Mouse (Mus musculus): ENCODE measurements at regions not wholly inside any gene's neighbourhood (a gene's known extent, or its start where the extent isn't known, plus 50 kb on each side); places are given as distances from the start of the nearest gene placed in this dataset.

- Histone ChIP-seq H3K27ac (ENCODE audit: low read length) (no peak overlapping the region), H3K4me1 (ENCODE audit: control insufficient read depth, insufficient read depth, low read length) (no peaks in the 10 kb centered on the region)
These were observed 308.6 kb upstream of the Pitx2 start for GRCm38 (mm10) chr3:128891078-128891477.

GRCm38 (mm10) chr3:128896628-128897027 lies 303.1 kb upstream of the Pitx2 start:
- H3K4me3 ChIP-seq (ENCODE audit: low read length) = no peak overlapping the region
- no peak overlapping the region for H3K4me2 ChIP-seq (ENCODE audit: low read depth, low read length)
- 91% methylated on average over 3 of the region's 3 CpGs for WGBS

More at GRCm38 (mm10) chr3:128891078-128891477, 308.6 kb upstream of the Pitx2 start:
- Histone ChIP-seq H3K9ac (ENCODE audit: low read depth, low read length) (no peak overlapping the region), H3K36me3 (ENCODE audit: control insufficient read depth, insufficient read depth, low read length) (no peaks in the 10 kb centered on the region), H3K27me3 (replicated peaks; ENCODE audit: control insufficient read depth, insufficient read depth, low read length) (no peaks in the 10 kb centered on the region), H3K4me3 (ENCODE audit: low read length) (no peak overlapping the region), H3K4me2 (ENCODE audit: low read depth, low read length) (no peak overlapping the region), H3K9me3 (ENCODE audit: control insufficient read depth, low read length) (no peaks in the 10 kb centered on the region)
- WGBS = 88% methylated on average over 5 of the region's 5 CpGs
- ATAC-seq = no peak

GRCm38 (mm10) chr3:128911122-128911521 lies 288.6 kb upstream of the Pitx2 start:
- no peak for ATAC-seq
- Histone ChIP-seq H3K36me3 (ENCODE audit: control insufficient read depth, insufficient read depth, low read length) (no peaks in the 10 kb centered on the region), H3K27ac (ENCODE audit: low read length) (no peak overlapping the region), H3K4me2 (ENCODE audit: low read depth, low read length) (no peak overlapping the region), H3K9ac (ENCODE audit: low read depth, low read length) (no peak overlapping the region), H3K9me3 (ENCODE audit: control insufficient read depth, low read length) (no peaks in the 10 kb centered on the region), H3K4me1 (ENCODE audit: control insufficient read depth, insufficient read depth, low read length) (0 out of 2 replicates have a peak, but pooled peaks cover 4% of the 10 kb centered on the region), H3K27me3 (replicated peaks; ENCODE audit: control insufficient read depth, insufficient read depth, low read length) (no peaks in the 10 kb centered on the region), H3K4me3 (ENCODE audit: low read length) (no peak overlapping the region)
- 46% methylated on average over 4 of the region's 4 CpGs for WGBS

More at GRCm38 (mm10) chr3:128896628-128897027, 303.1 kb upstream of the Pitx2 start:
- Histone ChIP-seq H3K27ac (ENCODE audit: low read length) (no peak overlapping the region), H3K27me3 (replicated peaks; ENCODE audit: control insufficient read depth, insufficient read depth, low read length) (no peaks in the 10 kb centered on the region), H3K9me3 (ENCODE audit: control insufficient read depth, low read length) (no peaks in the 10 kb centered on the region), H3K4me1 (ENCODE audit: control insufficient read depth, insufficient read depth, low read length) (no peaks in the 10 kb centered on the region), H3K36me3 (ENCODE audit: control insufficient read depth, insufficient read depth, low read length) (no peaks in the 10 kb centered on the region), H3K9ac (ENCODE audit: low read depth, low read length) (no peak overlapping the region)
- ATAC-seq = no peak

DNA sequence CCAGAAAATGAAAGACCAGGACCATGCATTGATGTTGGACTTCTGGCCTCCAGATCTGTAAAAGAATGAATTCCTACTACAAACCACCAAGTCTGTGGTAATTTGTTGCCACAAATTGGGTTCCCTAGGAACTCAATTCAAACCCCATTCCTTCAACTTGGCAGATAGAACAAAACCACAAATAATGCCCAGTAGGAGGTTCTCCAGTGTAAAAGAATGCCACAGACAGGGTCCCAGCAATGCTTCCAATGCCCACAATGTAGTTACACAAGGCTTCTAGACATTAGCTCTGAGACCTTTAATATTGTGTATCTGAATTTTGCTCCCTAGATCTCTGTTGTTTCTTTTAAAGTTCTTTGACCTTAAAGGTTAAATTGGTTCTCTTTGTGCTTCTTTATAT lies 278.2 kb upstream of the Pitx2 start:
- Histone ChIP-seq H3K27ac (ENCODE audit: low read length) (no peak overlapping the region), H3K36me3 (ENCODE audit: control insufficient read depth, insufficient read depth, low read length) (no peaks in the 10 kb centered on the region), H3K4me1 (ENCODE audit: control insufficient read depth, insufficient read depth, low read length) (no peaks in the 10 kb centered on the region), H3K27me3 (replicated peaks; ENCODE audit: control insufficient read depth, insufficient read depth, low read length) (no peaks in the 10 kb centered on the region), H3K4me3 (ENCODE audit: low read length) (no peak overlapping the region), H3K9ac (ENCODE audit: low read depth, low read length) (no peak overlapping the region), H3K9me3 (ENCODE audit: control insufficient read depth, low read length) (no peaks in the 10 kb centered on the region), H3K4me2 (ENCODE audit: low read depth, low read length) (no peak overlapping the region)
- no peak for ATAC-seq

GRCm38 (mm10) chr3:128922150-128922549 lies 277.5 kb upstream of the Pitx2 start:
- H3K36me3 ChIP-seq (ENCODE audit: control insufficient read depth, insufficient read depth, low read length) = no peaks in the 10 kb centered on the region
- H3K4me2 ChIP-seq (ENCODE audit: low read depth, low read length) = no peak overlapping the region
- H3K4me3 ChIP-seq (ENCODE audit: low read length) = no peak overlapping the region
- H3K27ac ChIP-seq (ENCODE audit: low read length) = no peak overlapping the region
- WGBS = 80% methylated on average over 4 of the region's 4 CpGs
- no peak for ATAC-seq
- no peak overlapping the region for H3K9ac ChIP-seq (ENCODE audit: low read depth, low read length)
- H3K9me3 ChIP-seq (ENCODE audit: control insufficient read depth, low read length) = no peaks in the 10 kb centered on the region
- H3K4me1 ChIP-seq (ENCODE audit: control insufficient read depth, insufficient read depth, low read length) = no peaks in the 10 kb centered on the region
- no peaks in the 10 kb centered on the region for H3K27me3 ChIP-seq (replicated peaks; ENCODE audit: control insufficient read depth, insufficient read depth, low read length)

DNA sequence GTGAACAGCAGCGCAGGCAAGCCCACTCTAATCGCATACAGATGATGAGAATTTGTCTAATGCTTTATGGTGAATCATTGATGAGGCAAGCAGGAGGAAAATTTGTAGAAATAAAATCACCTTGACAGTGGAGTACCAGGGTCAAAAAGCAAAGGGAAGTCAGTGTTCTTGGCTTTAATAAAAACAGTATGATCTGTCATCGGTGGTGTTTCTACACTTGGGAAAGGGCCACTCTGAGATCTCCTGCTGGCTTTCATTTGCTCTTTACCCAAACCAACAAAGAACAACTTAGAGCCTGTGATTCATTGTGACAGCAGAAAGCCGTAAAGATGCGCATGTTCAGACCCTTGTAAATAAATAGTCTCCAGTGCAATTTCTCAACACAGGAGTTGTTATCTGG lies 261.1 kb upstream of the Pitx2 start:
- no peaks in the 10 kb centered on the region for H3K4me1 ChIP-seq (ENCODE audit: control insufficient read depth, insufficient read depth, low read length)
- 70% methylated on average over 5 of the region's 5 CpGs for WGBS
- H3K4me2 ChIP-seq (ENCODE audit: low read depth, low read length) = no peak overlapping the region
- no peak overlapping the region for H3K4me3 ChIP-seq (ENCODE audit: low read length)
- no peak overlapping the region for H3K9ac ChIP-seq (ENCODE audit: low read depth, low read length)
- no peaks in the 10 kb centered on the region for H3K36me3 ChIP-seq (ENCODE audit: control insufficient read depth, insufficient read depth, low read length)
- no peak overlapping the region for H3K27ac ChIP-seq (ENCODE audit: low read length)
- no peaks in the 10 kb centered on the region for H3K27me3 ChIP-seq (replicated peaks; ENCODE audit: control insufficient read depth, insufficient read depth, low read length)
- no peaks in the 10 kb centered on the region for H3K9me3 ChIP-seq (ENCODE audit: control insufficient read depth, low read length)
- ATAC-seq = no peak

DNA sequence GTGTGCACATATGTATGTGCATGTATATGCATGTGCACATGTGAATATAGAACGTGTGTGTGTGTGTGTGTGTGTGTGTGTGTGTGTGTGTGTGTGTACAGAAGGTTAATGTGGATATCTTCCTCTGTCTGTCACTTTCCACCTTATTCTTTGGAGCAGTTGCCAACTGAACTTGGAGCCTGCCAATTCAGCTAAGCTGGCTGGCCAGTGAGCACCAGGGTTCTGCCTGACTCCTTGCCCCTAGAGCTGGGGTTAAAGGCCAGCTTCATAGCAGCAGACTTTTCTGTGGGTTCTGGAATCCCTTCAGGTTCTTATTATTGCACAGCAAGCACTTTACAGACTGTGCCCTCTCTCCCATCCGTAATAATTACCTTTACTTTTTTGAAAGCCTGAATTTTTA lies 258.5 kb upstream of the Pitx2 start:
- no peaks in the 10 kb centered on the region for H3K36me3 ChIP-seq (ENCODE audit: control insufficient read depth, insufficient read depth, low read length)
- H3K9me3 ChIP-seq (ENCODE audit: control insufficient read depth, low read length) = no peaks in the 10 kb centered on the region
- H3K9ac ChIP-seq (ENCODE audit: low read depth, low read length) = no peak overlapping the region
- 80% methylated on average over 2 of the region's 2 CpGs for WGBS
- no peaks in the 10 kb centered on the region for H3K4me1 ChIP-seq (ENCODE audit: control insufficient read depth, insufficient read depth, low read length)
- H3K4me2 ChIP-seq (ENCODE audit: low read depth, low read length) = no peak overlapping the region
- no peak overlapping the region for H3K4me3 ChIP-seq (ENCODE audit: low read length)
- no peak for ATAC-seq
- no peak overlapping the region for H3K27ac ChIP-seq (ENCODE audit: low read length)
- H3K27me3 ChIP-seq (replicated peaks; ENCODE audit: control insufficient read depth, insufficient read depth, low read length) = no peaks in the 10 kb centered on the region

- H3K4me1 ChIP-seq (ENCODE audit: control insufficient read depth, insufficient read depth, low read length) = no peaks in the 10 kb centered on the region
- H3K9me3 ChIP-seq (ENCODE audit: control insufficient read depth, low read length) = no peaks in the 10 kb centered on the region
- H3K36me3 ChIP-seq (ENCODE audit: control insufficient read depth, insufficient read depth, low read length) = no peaks in the 10 kb centered on the region
- no peaks in the 10 kb centered on the region for H3K27me3 ChIP-seq (replicated peaks; ENCODE audit: control insufficient read depth, insufficient read depth, low read length)
- no peak overlapping the region for H3K27ac ChIP-seq (ENCODE audit: low read length)
- WGBS = 34% methylated on average over 6 of the region's 6 CpGs
- no peak overlapping the region for H3K4me3 ChIP-seq (ENCODE audit: low read length)
- no peak overlapping the region for H3K9ac ChIP-seq (ENCODE audit: low read depth, low read length)
- no peak overlapping the region for H3K4me2 ChIP-seq (ENCODE audit: low read depth, low read length)
- no peak for ATAC-seq
These were observed 255.0 kb upstream of the Pitx2 start for GRCm38 (mm10) chr3:128944631-128945030.

DNA sequence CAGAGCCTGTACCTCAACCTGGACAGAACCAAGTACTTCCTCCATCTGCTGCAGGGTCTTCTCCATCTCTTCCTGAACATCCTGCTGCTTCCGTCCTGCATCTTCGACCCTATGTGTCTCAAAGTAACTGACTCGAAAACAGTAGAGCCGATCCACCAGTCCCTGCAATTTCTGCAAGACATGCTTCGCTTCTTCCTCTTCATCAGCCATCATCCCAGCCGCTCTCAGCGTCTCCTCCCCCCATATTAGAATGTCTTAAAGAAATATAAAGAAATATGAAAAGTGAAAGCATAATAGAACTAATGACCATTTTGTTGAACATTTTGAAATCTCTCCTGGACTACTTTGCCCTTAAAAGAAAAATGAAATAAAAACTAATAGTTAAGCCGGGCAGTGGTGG lies 244.8 kb upstream of the Pitx2 start:
- Histone ChIP-seq H3K4me2 (ENCODE audit: low read depth, low read length) (no peak overlapping the region), H3K9me3 (ENCODE audit: control insufficient read depth, low read length) (no peaks in the 10 kb centered on the region), H3K36me3 (ENCODE audit: control insufficient read depth, insufficient read depth, low read length) (no peaks in the 10 kb centered on the region), H3K27me3 (replicated peaks; ENCODE audit: control insufficient read depth, insufficient read depth, low read length) (no peaks in the 10 kb centered on the region), H3K4me1 (ENCODE audit: control insufficient read depth, insufficient read depth, low read length) (no peaks in the 10 kb centered on the region), H3K9ac (ENCODE audit: low read depth, low read length) (no peak overlapping the region), H3K4me3 (ENCODE audit: low read length) (no peak overlapping the region), H3K27ac (ENCODE audit: low read length) (no peak overlapping the region)
- WGBS = 94% methylated on average over 8 of the region's 8 CpGs
- ATAC-seq = no peak

DNA sequence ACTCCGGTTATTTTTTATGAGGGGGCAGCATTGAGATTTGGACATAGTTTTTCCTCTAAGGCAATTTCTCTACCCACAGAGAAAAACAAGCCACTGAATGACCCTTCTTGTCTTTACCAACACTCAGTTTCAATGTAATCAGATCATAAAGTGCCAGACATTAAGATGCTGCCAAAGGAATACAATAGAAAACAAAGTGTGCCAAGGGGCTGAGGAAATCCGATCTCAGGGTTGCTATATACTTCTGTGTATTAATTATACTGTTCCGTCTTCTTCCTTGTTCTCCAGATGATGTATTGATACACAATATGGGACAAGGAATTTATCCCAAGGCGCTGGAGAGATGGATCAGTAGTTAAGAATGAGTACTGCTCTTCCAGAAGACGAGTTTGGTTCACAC lies 222.9 kb upstream of the Pitx2 start:
- Histone ChIP-seq H3K9me3 (ENCODE audit: control insufficient read depth, low read length) (no peaks in the 10 kb centered on the region), H3K27me3 (replicated peaks; ENCODE audit: control insufficient read depth, insufficient read depth, low read length) (no peaks in the 10 kb centered on the region), H3K4me1 (ENCODE audit: control insufficient read depth, insufficient read depth, low read length) (no peaks in the 10 kb centered on the region), H3K9ac (ENCODE audit: low read depth, low read length) (no peak overlapping the region), H3K4me2 (ENCODE audit: low read depth, low read length) (no peak overlapping the region), H3K36me3 (ENCODE audit: control insufficient read depth, insufficient read depth, low read length) (no peaks in the 10 kb centered on the region), H3K4me3 (ENCODE audit: low read length) (no peak overlapping the region), H3K27ac (ENCODE audit: low read length) (no peak overlapping the region)
- ATAC-seq = no peak
- WGBS = 83% methylated on average over 5 of the region's 5 CpGs

Measured in intestine, embryonic 16.5 days (tissue).